Mouse (Mus musculus) myocyte (in vitro differentiated cells): ENCODE measurements at regions not wholly inside any gene's neighbourhood (a gene's known extent, or its start where the extent isn't known, plus 50 kb on each side); places are given as distances from the start of the nearest gene placed in this dataset.

ENCODE experiments used
- H3K27me3 ChIP-seq: one replicate; pipeline ENCODE4 v1.6.1; 2011; ENCODE audit not compliant: control insufficient read depth, insufficient read depth, insufficient read length
- H3K36me3 ChIP-seq: one replicate; pipeline ENCODE4 v1.6.1; 2011; ENCODE audit not compliant: control insufficient read depth, insufficient read depth
- H3K4me2 ChIP-seq: one replicate; pipeline ENCODE4 v1.6.1; 2011; ENCODE audit warnings: low read depth, control low read depth
- H3K4me3 ChIP-seq: one replicate; pipeline ENCODE4 v1.5.1; 2011; ENCODE audit warnings: mild to moderate bottlenecking, control low read depth, moderate library complexity
- H3K79me2 ChIP-seq: one replicate; pipeline ENCODE4 v1.6.1; 2011; ENCODE audit not compliant: control insufficient read depth, insufficient read depth
- H3ac ChIP-seq: one replicate; pipeline ENCODE4 v1.6.1; 2011; ENCODE audit not compliant: control insufficient read depth, insufficient read length
- CEBPB ChIP-seq: IDR thresholded peaks from 2 replicates; pipeline ENCODE4 v1.6.1; 2011; ENCODE audit warnings: mild to moderate bottlenecking, moderate library complexity; ENCODE audit not compliant: poor library complexity, insufficient read depth, severe bottlenecking
- E2F4 ChIP-seq: IDR thresholded peaks from one replicate; pipeline ENCODE4 v1.6.1; 2011; ENCODE audit warnings: mild to moderate bottlenecking, control low read depth, moderate library complexity; ENCODE audit not compliant: insufficient read depth
- MAX ChIP-seq: IDR thresholded peaks from one replicate; pipeline ENCODE4 v1.6.1; 2011; ENCODE audit warnings: low read depth, mild to moderate bottlenecking, control low read depth
- MYOD1 ChIP-seq, 3 experiments: IDR thresholded peaks; one replicate each; pipeline ENCODE4 v1.6.1; 2011; ENCODE audit warnings: control low read depth in 2 of 3, low read depth in 2 of 3, mild to moderate bottlenecking in 2 of 3, moderate library complexity in 1 of 3; ENCODE audit not compliant: insufficient read length in 2 of 3, control insufficient read depth in 1 of 3
- MYOG ChIP-seq, 3 experiments: IDR thresholded peaks; one replicate each; pipeline ENCODE4 v1.6.1; 2011; ENCODE audit warnings: control low read depth in 2 of 3, low read depth in 2 of 3, mild to moderate bottlenecking in 2 of 3; ENCODE audit not compliant: insufficient read length in 2 of 3, control insufficient read depth in 1 of 3, insufficient read depth in 1 of 3
- POLR2A ChIP-seq: IDR thresholded peaks from one replicate; pipeline ENCODE4 v1.6.1; 2011; ENCODE audit warnings: low read depth, mild to moderate bottlenecking, control low read depth, moderate library complexity; ENCODE audit not compliant: insufficient read length
- POLR2AphosphoS2 ChIP-seq: IDR thresholded peaks from one replicate; pipeline ENCODE4 v1.6.1; 2011; ENCODE audit warnings: low read depth, control low read depth; ENCODE audit not compliant: insufficient read length
- REST ChIP-seq: IDR thresholded peaks from one replicate; pipeline ENCODE4 v1.6.1; 2011; ENCODE audit warnings: mild to moderate bottlenecking, control low read depth, moderate library complexity; ENCODE audit not compliant: insufficient read depth, insufficient read length
- SRF ChIP-seq: IDR thresholded peaks from one replicate; pipeline ENCODE4 v1.6.1; 2011; ENCODE audit warnings: low read depth; ENCODE audit not compliant: control insufficient read depth, insufficient read length
- TCF12 ChIP-seq: IDR thresholded peaks from one replicate; pipeline ENCODE4 v1.6.1; 2011; ENCODE audit warnings: mild to moderate bottlenecking, control low read depth; ENCODE audit not compliant: poor library complexity, insufficient read depth, severe bottlenecking
- TCF3 ChIP-seq: IDR thresholded peaks from one replicate; pipeline ENCODE4 v1.6.1; 2011; ENCODE audit warnings: low read depth, control low read depth; ENCODE audit not compliant: insufficient read length
- USF1 ChIP-seq: IDR thresholded peaks from one replicate; pipeline ENCODE4 v1.6.1; 2011; ENCODE audit warnings: low read depth, mild to moderate bottlenecking, control low read depth, moderate library complexity

DNA sequence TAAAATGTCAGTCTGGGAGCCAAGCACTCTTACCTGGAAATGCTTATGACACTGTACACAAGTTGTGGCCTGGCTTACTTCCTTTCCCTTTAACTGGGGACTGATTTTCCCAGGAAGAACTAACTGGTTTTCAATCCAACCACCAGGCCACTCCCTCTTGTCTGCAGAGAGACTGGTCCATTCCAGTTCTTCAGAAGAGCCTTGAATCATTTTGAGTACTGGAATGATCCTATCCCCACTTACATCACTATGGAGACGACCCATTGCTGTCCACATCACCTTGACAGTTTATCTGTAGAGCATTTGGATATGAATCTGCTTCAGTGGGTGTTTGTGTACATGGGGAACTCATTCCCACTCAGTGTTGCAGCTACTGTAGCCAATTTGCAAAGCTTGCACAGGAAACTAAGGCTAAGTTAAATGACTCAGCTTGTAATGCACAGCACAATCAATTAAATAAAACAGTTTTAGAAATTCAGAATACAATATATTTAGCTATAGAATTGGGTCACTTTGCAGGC lies 121.7 kb upstream of the Prep start:
- no peaks in the 10 kb centered on the region for H3K79me2 ChIP-seq
- H3K4me2 ChIP-seq, result no peak overlapping the region
- H3K27me3 ChIP-seq, result no peaks in the 10 kb centered on the region
- H3ac ChIP-seq, result no peak overlapping the region
- TF ChIP-seq MAX (no peak), E2F4 (no peak), MYOG (IDR thresholded peaks at IDR 0.05; ENCODE audit: control insufficient read depth in 1 of 3, insufficient read depth in 1 of 3, insufficient read length in 2 of 3, low read depth in 2 of 3) (no peak), TCF3 (no peak), REST (no peak), SRF (no peak)
- no peak overlapping the region for H3K4me3 ChIP-seq
- H3K36me3 ChIP-seq, result no peaks in the 10 kb centered on the region

GRCm38 (mm10) chr10:44939403-44939802 lies 127.6 kb upstream of the Prep start:
- H3K4me2 ChIP-seq, result no peak overlapping the region
- H3K79me2 ChIP-seq, result no peaks in the 10 kb centered on the region
- no peaks in the 10 kb centered on the region for H3K27me3 ChIP-seq
- H3ac ChIP-seq, result no peak overlapping the region
- no peak overlapping the region for H3K4me3 ChIP-seq
- TF ChIP-seq POLR2AphosphoS2 (no peak), MAX (no peak), USF1 (no peak), MYOD1 (IDR thresholded peaks at IDR 0.05; ENCODE audit: control insufficient read depth in 1 of 3, insufficient read length in 2 of 3, low read depth in 2 of 3) (no peak), POLR2A (no peak), E2F4 (no peak), SRF (no peak)
- H3K36me3 ChIP-seq, result no peaks in the 10 kb centered on the region

DNA sequence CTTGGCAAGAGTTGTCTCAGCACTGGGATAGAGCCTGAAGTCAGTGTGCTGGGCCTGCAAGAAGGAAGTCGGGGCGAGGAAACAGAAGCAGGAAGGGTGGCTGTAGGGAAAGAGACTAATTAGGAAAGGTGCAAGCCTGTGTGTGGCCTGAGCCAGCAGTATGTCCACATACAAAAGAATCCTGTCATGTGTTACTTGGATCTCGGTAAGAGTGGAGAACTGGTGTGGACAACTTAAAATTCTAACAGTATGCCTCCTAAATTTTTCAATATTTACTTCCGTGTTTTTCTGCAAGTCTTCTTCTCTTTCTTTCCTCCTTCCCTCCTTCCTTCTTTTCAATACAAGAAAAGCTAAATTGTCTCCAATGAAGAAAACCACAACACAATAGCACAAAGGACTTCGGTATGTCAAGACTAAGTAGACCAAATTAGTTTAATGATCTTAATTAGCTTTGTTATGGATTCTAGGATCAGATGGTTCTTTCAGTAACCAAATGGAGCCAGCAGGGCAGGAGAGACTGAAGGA lies 130.0 kb upstream of the Prep start:
- Histone ChIP-seq H3K79me2 (no peaks in the 10 kb centered on the region), H3K4me2 (no peak overlapping the region), H3K27me3 (no peaks in the 10 kb centered on the region), H3K36me3 (no peaks in the 10 kb centered on the region), H3ac (no peak overlapping the region), H3K4me3 (no peak overlapping the region)
- TF ChIP-seq E2F4 (no peak), POLR2A (no peak), REST (no peak)

- no peak for TF ChIP-seq POLR2A
- no peak for TF ChIP-seq MAX
- TF ChIP-seq CEBPB, result no peak
- no peak for TF ChIP-seq POLR2AphosphoS2
- TF ChIP-seq REST, result no peak
- TF ChIP-seq TCF12, result no peak
- TF ChIP-seq TCF3, result no peak
Measured at GRCm38 (mm10) chr10:44930796-44931195, 136.2 kb upstream of the Prep start.

DNA sequence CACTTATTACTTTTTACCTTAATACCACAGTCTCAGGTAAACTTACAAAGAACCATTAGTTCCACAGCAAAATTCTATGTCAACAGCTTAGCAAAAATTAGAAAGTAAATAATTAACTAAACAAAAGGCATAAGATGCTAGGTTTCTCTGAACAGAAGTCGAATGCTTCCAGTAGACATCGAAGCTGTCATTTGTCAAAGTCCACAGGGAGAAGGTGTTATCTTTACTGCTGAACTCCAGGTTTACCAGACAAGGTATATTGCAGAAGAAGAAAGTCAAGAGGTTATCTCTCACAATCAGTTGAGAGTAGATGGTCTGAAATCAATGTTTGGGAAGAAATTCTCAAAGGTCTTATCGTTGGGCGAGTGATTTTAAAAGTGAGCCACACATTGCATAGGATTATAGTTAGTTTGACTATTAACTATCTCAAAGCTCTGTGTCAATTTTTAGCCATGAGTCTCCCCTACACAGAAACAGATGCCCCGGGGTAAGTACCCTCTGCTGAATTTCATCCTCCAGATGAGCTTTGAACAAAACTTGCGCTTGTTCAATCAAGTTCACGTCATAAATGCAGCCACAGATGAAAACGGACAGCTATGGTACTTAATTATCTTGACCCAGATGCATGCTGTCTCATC lies 153.1 kb upstream of the Prep start:
- H3K4me3 ChIP-seq, result no peak overlapping the region
- H3ac ChIP-seq, result no peak overlapping the region
- no peak for TF ChIP-seq POLR2A
- TF ChIP-seq MYOD1 (IDR thresholded peaks at IDR 0.05; ENCODE audit: control insufficient read depth in 1 of 3, insufficient read length in 2 of 3, low read depth in 2 of 3), result no peak
- TF ChIP-seq E2F4, result no peak
- TF ChIP-seq CEBPB, result no peak
- TF ChIP-seq SRF, result no peak
- TF ChIP-seq MAX, result no peak
- TF ChIP-seq MYOG (IDR thresholded peaks at IDR 0.05; ENCODE audit: control insufficient read depth in 1 of 3, insufficient read depth in 1 of 3, insufficient read length in 2 of 3, low read depth in 2 of 3), result no peak
- TF ChIP-seq REST, result no peak
- no peak for TF ChIP-seq TCF12
- no peak for TF ChIP-seq POLR2AphosphoS2
- no peak for TF ChIP-seq TCF3
- no peak for TF ChIP-seq USF1
- no peaks in the 10 kb centered on the region for H3K27me3 ChIP-seq
- no peak overlapping the region for H3K4me2 ChIP-seq
- H3K79me2 ChIP-seq, result no peaks in the 10 kb centered on the region
- H3K36me3 ChIP-seq, result no peaks in the 10 kb centered on the region

More at GRCm38 (mm10) chr10:44930796-44931195, 136.2 kb upstream of the Prep start:
- H3K79me2 ChIP-seq, result no peaks in the 10 kb centered on the region
- H3K4me2 ChIP-seq, result no peak overlapping the region
- H3K27me3 ChIP-seq, result no peaks in the 10 kb centered on the region
- H3K36me3 ChIP-seq, result no peaks in the 10 kb centered on the region
- H3K4me3 ChIP-seq, result no peak overlapping the region
- no peak overlapping the region for H3ac ChIP-seq
